Mouse (Mus musculus) sigmoid colon, adult 10 weeks (tissue): ENCODE measurements around the gene Mok. TPM values are rescaled to one million over a fixed set of nuclear protein-coding genes. Genes with fewer than 3 reads are reported as not detected.

Experiments
- polyA plus RNA-seq: library from polyadenylated mRNA; stranded (reverse); fragments of 350-450 nt; fragmentation: Illumina TruSeq; extraction: RNeasy Lipid Tissue Mini Kit (QIAGEN cat#74804); gene quantifications from one replicate; pipeline ENCODE4 v1.2.3, GENCODE M21; 2014; ENCODE audit warnings: low read depth, low replicate concordance

The Mok gene
- not detected for polyA plus RNA-seq

DNA sequence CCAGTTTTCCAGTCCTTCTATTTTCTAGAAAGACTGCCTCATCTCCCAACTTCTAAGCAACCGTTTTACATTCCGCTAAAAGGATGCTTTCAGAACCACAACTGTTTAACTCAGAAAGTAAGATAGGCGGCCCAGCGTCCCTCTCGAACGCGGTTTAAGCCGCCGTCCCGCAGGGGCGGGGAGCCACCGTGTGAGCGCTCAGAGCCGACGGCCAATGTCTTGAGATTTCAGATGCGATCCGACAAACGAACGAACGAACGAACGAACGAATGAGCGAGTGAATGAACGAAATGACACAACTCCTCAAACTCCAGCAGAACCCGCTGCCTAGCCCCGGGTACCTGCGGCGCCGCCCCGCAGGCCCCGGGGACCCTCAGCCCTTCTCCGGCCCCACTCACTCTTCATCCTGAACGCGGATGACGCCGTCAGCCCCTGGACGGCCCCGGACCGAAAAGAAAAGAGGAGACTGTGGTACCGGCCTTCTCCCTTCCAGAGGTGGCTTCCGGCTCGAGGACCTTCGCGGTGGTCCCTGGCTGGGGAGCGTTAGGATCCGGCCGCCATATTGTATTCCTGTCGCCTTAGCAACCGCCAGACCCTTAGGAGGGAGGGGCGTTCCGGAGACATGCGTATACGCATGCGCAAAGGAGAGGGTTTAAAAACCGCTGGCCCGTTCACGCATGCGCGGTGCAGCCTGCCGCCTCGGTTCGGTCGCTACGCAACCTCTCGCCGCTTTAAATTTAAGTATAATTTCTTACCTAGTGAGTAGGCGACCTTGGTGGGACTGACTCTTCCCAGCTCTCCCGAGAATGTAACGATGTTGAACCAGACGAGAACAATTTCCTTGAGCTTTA is at the start of gene Mok:
Gene Mok (minus strand): TSS at position 592 of the 851 bp plus-strand sequence.

DNA sequence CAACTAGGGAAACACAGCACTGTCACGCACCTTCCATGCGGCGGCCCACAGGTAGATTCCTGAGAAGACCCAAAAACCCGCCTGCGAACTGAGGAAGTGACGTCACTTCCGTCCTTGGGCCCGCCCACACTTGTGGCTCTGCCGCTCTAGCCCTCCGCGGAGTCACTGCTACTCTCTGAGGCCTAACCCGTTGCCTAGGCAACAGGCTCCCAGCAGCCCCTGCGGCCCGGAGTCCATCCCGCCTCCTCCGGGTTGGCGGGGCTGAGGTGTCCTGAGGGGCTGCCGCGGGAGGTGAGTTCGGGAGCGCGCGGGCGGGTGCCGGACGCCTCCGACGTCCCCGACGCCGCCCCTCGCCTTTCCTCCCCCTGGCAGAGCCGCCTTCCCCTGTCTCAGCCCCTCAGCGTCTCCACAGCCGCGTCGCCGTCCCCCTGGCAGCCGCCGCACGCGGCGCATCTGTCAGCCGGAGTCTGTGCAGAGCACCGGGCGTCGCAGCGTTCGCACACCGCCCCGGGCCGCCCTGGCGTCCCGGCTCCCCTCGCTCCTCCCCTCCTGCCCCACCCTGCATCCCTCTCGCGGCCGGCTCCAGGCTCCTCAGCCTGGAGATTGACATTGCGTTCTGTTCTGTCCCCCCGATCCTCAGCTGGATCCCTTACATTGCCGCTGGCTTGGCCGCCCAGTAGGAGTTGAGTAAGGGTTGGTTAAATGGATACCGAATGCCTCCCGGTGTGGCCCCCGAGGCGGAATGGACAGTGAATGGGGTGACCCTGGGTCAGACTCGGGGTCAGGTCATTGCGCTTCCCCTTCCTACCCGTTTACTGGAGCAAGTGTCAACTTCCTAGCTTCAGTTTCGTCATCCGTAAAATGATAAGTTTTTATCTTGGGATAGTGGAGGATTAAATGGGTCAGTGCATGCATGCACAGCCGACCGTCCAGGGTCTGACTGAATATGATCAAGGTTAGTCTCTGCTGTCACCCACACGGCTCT is 48.6 kb upstream of the Mok start, which contains the start of the genes Cinp and Tecpr2:
Gene Cinp (minus strand): TSS at position 110 of the 985 bp plus-strand sequence.
Gene Tecpr2 (plus strand): TSS at position 229 of the 985 bp plus-strand sequence.

DNA sequence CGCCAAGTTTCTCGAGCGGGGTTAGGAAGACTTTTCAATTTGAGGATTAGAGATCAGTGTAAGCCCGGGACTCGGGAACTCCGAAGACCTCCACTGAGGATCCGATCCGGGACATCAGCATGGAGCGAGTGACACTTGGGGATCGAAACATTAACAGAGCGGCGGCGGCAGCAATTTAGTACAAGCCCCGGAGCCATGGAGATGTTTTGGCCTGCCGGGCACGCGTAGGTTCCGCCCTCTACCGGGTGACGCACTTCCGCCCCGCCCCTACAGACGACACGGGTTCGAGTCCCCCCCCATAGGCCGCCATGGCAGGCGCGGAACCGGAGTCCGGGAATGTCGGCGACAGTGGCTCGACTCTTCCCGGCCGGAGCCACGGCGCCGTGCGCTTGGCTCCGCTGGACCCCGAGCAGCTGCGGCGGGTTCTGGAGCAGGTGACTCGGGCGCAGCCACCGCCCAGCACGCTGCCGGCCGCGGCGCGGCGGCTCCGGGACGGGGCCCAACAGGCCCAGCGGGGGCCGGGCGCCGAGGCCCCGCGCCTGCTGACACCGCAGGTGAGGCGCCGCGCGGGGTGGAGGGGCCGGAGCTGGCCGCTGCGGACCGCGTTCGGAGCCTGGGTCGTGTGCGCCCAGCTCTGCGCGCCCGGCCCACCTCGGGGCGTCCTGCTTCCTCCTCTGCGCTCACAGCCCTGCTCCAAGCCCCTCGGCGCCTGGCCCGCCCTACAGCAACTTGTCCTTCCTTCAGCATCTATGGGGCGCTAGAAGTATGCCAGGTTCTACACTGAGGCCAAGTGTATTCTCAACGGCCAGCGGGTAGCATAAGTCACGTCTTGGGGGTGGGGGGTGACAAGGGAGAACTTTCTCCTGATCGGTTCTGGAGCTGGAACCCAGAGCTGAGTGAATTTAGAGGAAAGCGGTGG is 9.5 kb upstream of the Mok start, which contains the start of gene Zfp839:
Gene Zfp839 (plus strand): TSS at position 244 of the 919 bp plus-strand sequence.

Other genes with a start within 250 kb of the Mok start
- gene Dync1h1, start 239.5 kb downstream of the Mok start, polyA plus RNA-seq: 12.2 TPM
- gene 1700001K19Rik, start 158.3 kb downstream of the Mok start, polyA plus RNA-seq: not detected
- gene Hsp90aa1, start 138.2 kb downstream of the Mok start, polyA plus RNA-seq: 850 TPM
- gene Wdr20, start 103.0 kb downstream of the Mok start, polyA plus RNA-seq: 44.8 TPM
- 7.1 TPM for gene Zfp839, start 9.3 kb upstream of the Mok start, polyA plus RNA-seq
- 28.0 TPM for gene Cinp, start 48.2 kb upstream of the Mok start, polyA plus RNA-seq
- gene Tecpr2, start 48.3 kb upstream of the Mok start, polyA plus RNA-seq: 3.6 TPM
- 0.22 TPM for gene Ankrd9, start 138.1 kb upstream of the Mok start, polyA plus RNA-seq
- gene Rcor1, start 198.4 kb upstream of the Mok start, polyA plus RNA-seq: 58.6 TPM